Mouse (Mus musculus): Measurements from ENCODE around the gene Rangrf.

GRCm38 (mm10) chr11:69008182-69009121, 33.5 kb upstream of the Rangrf start, which contains the start of gene Pfas:
- TF ChIP-seq CTCF (IDR thresholded peaks at IDR 0.05 in 2 of 3, conservative IDR thresholded peaks at IDR 0.05 in 1 of 3; ENCODE audit: control insufficient read depth in 1 of 3, insufficient read depth in 1 of 3, low read depth in 2 of 3, low read length in 3 of 3, poor library complexity in 1 of 3, severe bottlenecking in 1 of 3) (peak in 2 of 3 experiments; percentile 8 to 35; a peak in 3 of 6 replicates), MAX (IDR thresholded peaks at IDR 0.05; ENCODE audit: low read length) (peak; percentile 96), POLR2A (IDR thresholded peaks at IDR 0.05; ENCODE audit: control insufficient read depth in 1 of 2, insufficient read depth in 1 of 2, low read depth in 1 of 2, low read length in 2 of 2, poor library complexity in 1 of 2) (peak; percentile 65 to 95)
